Mouse (Mus musculus): Measurements from ENCODE around the gene Cdk2ap1. TPM values are rescaled to one million over a fixed set of nuclear protein-coding genes. Genes with fewer than 3 reads are reported as not detected.
"Not testable (repeated sequence)": the region's sequence is repeated elsewhere in the genome, so short reads cannot be mapped to it uniquely, and the experiment has no call there.

Gene Cdk2ap1
- total RNA-seq, 2 experiments from 2014 or later: 153 to 174 TPM

DNA sequence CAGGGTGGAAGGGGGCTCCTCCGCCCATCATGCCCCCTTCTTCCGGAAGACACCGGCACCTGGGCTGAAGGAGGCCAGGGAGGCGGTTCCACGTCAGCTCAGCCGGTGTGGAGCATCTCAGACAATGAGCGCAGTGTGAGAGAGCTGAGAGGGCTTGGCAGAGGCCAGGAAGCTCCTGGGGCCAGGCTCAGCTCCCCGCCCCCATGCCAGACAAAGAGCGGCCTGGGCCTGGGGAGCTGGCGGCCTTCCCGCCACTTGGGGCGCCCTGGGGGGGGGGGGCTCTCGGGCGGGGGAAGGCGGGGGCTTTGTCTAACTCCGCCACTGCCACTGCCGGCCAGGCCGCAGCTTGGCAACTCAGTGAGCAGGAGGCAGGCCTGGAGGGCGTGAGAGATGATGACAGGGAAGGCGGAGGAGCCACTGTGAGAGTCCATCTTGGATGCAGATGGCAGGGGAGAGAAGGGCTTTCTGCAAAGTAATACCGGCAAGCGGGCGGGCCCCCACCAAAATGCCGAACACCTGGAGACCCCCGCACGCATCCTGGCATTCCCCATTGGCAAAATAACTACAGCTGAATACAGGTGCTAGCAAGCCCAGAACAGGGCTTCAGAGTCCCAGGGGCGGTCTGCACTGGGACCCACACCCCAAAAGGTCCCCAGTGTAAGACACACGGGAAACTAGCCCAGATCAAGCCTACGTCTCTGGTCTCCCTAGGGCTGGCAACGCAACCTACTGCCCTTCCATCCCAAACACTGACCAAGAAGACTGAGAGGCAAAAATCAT is 10.6 kb downstream of the Cdk2ap1 start:
- DNase-seq (ENCODE audit: low spot score in 2 of 2): peak; percentile 67 to 68

DNA sequence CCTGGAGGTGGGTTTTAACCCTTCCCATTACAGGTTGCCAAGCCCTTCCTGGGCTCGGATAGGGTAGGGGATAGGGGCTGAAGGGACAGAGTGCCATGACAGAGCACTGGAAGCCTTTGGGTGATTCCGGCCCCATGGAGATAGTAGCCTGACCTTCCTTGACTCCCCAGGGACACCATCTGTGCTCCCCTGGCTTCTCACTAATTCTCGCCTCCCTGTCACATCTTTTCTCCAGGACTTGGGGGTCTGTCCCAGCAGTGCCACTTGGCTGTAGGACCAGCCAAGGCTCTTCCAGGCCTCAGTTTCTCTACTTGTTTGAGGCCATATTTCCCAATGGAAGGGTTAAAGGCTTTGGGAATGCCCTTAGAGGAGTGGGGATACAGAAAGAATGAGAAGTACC is 11.3 kb downstream of the Cdk2ap1 start:
- DNase-seq (ENCODE audit: low spot score in 2 of 2): no peak

DNA sequence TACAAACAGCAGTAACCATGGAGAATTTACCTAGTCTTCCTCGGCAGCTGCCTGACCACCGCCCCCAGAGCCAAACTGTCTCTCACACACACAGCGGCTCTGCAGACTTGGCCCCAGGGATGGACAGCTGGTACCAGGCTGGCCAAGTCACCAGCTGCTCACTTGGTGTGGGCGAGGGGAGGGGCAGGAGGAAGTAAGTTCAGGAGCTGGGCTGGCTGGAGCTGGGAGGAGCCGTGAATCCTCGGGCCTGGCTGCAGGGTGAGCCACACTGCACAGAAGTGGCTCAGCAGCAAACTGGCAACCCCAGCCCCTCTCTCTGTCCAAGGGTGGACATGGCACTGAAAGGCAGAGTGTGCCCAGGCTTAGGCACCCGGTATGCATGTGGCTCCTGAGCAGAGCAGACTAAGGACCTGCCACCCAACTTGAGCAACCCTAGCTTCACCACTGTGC is 11.7 kb downstream of the Cdk2ap1 start:
- peak; percentile 54 to 64 for DNase-seq (ENCODE audit: low spot score in 2 of 2)

DNA sequence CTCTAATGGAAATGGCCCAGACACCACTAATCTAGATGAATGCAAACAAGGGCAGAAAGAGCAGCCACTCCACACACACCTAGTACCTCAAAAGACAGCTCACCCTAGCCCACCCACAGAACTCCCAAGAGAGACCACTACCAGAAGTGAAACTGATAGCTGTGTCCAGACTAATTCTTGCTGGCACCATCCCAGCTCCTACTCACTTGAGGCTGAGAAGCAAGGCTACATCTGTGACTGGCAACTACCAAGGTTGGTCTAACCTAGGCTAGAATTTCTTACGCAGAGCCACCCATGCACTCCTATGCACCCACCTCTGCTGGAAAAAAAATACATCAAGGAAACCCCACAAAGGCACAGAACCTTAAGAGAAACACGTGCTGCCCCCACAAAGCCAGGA is 12.5 kb downstream of the Cdk2ap1 start:
- no peak for DNase-seq (ENCODE audit: low spot score in 2 of 2)

DNA sequence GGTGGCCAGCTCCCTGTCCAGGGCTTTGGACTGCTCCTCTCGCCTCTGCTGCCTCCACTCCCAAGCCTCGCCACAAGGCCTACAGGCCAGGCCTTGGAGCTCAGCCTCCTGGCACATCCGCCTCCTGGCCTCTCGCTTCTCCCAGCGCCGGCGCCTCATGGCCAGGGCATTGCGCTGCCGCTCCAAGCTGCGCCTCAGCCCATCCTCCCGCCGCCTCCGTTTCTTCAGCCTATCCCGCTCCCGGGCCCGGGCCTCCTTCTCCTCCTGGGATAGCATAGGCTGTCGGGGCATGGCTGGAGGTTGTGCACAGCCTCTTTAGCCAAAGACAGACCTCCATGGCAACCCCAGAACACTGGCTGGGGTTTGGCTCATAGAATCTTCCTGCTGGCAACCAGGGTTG is 13.7 kb downstream of the Cdk2ap1 start:
- no peak for DNase-seq (ENCODE audit: low spot score in 2 of 2)

DNA sequence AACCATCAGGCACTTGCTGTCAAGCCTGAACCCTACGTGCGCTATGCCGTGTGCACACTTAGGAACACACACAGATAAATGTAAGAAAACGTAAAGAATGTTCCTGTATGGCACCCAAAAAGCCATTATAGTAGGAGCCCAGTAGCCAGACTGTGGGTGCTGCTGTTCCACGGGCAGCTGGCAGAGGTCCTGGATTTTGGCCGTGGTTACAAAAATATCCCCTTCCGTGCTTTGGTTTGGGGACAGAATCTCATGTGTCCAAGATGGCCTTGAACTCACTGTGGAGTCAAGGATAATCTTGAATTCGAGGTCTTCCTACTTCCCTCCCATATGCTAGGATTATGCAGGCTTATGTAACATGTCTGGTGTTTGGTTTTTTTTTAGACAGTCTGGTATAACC is 20.0 kb downstream of the Cdk2ap1 start:
- DNase-seq (ENCODE audit: low spot score in 2 of 2): no peak

DNA sequence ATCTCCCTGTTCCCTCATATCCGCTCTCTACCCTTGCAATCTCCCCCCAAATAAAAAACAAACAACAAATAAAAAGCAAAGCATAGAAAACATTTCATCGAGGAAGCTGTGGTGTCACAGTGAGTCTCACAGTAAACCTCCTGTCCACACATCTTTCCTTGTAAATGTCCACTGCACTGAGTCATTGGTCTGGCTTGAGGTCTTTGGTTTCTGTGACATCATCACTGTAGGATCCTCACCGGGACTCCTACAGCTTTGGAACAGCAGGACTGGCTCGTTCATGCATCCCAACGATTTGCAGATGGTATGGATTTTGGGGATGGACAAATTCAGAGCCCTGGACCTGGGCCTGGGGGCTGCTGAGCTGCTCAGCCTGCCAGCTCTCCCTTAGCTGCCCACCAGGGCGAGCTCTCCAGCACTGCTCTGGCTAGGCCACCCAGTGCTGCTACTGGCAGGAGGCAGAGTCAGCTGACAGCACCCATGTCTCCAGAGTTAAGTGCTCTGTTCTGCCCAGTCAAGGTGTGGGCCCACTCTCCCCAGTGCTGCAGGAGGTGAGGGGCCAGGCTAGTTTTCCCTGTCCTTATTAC is 21.0 kb downstream of the Cdk2ap1 start:
- not testable (repeated sequence) for DNase-seq (ENCODE audit: low spot score in 2 of 2)

DNA sequence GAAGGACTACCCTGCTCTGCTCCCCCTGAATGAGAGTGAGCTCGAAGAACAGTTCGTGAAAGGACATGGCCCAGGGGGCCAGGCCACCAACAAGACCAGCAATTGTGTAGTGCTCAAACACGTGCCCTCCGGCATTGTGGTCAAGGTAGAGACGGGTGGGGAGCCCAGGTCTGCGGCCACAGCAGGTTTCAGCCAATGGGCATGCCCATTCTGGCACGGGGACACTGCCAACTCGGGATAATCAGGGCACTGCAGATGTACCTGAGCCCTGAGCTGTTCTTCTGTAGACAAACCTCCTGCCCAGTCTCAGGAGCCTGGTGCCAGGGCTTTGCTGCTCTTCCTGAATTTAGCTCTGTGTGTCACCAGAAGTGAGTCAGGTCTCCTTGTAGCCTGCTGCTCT is 24.1 kb downstream of the Cdk2ap1 start:
- DNase-seq (ENCODE audit: low spot score in 2 of 2): no peak

DNA sequence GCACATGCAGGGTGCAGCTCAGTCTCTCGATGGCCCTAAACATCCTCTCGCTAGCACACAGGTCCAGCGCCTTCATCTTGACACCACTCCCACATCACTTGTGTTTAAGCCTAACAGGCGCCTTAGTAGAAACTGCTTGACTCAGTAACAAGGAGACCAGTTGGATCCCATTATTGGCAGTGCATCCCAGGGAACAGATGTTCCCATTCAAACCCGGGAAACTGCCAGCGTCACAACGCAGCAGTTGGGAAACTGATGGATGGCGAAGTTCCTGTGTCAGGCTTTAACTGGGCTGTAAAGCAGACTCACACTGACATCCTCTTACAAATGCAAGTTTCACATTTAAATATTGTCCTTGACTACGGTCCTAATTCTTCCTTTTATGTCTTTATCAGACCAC is 25.0 kb downstream of the Cdk2ap1 start:
- no peak for DNase-seq (ENCODE audit: low spot score in 2 of 2)

DNA sequence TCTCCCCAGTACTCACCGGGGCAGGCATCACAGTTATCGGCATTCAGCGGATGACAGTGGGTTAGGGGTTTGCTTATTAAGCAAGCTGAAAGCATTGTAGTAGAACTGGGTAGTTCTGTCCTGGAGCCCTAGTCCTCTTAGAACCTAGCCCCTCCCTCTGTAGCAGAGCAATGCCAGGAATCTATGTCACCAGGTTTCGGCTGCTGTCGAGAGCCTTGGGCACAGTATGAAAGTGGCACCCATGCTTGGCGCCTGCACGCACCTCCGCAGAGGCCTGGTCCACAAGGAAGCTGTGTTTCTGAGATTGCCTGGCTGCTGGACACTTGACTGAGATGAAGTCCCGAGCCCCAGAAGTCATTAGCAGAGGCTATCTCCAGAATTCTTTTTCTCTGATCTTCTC is 25.8 kb downstream of the Cdk2ap1 start:
- no peak for DNase-seq (ENCODE audit: low spot score in 2 of 2)

DNA sequence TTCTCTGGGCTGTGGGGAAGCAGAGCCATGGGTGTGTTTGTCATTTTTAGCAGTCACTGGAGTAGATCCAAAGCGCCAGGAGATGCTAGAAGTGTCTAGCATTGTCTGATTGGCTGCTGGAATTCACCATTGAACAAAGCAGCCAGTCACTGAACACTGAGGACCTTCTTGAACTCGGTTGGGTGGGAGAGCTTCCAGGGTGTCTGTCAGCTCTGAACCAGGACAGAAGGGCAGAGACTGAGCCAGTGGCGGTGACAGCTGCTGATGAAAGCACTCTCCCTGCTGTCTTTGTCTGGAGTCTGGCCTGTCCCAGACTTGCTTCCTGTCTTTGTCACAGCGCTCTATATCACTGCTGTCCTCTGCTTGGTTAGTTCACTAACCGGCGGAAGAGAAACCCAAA is 28.5 kb downstream of the Cdk2ap1 start:
- no peak for DNase-seq (ENCODE audit: low spot score in 2 of 2)

DNA sequence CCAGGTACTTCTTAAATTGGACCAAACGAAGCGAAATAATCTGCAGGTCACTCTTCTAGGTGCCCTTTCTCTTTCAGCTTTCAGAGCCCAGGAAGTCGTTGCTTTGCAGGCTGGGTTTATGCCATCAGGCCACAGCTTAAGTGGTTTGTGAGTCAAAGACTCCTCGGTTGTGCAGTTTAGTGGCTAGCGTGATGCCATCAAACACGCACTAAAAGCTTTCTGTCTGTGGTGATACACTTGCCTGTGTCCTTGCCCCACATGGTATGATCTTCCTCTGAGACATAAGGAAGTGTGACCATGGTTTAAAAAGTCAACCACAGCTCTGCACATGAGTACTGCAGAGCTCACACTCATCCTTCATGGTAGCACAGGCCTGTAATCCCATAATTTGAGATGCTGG is 32.8 kb downstream of the Cdk2ap1 start:
- no peak for DNase-seq (ENCODE audit: low spot score in 2 of 2)

DNA sequence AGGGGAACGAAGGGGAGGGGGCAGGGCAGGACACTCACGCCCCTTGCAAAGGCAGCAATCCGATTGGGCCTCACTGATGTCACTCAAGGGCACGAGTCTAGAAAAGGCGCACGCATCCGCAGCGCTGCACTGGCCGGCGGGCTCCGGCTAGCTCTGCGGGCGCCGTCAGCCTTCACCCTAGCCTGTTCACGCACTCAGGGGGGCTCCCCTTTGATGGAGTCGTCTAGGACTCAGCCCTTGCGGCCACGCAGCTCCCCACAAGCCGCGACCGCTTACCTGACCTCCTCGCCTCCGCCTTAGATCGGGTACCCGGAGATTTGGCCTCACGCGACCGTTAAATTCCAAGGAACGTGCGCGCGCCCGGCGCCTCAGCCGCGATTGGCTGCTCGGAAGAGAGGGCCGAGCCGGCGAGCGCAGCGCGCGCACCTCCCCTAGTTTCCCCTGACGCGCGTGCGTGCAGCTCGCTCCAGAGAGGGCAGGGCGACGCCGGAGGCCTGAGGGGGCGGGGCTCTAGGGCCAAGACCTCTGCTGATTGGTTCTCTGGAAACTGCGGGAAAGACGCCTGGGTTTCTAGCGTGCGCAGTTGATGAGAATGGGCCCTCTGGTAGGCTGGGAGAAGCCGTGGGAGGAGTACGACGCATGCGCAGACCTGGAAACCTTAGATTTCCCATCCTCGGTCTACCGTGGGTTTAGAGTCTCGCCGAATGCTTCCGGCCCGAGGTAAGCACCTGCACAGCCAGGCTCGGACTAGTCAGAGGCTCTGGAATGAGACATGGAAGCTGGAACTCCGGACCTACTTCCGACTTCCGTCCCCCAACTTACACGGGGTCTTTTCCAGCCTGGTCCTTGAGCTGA is 35.1 kb downstream of the Cdk2ap1 start, which contains the start of the genes Mphosph9 and 2810006K23Rik:
Gene Mphosph9, minus strand, starts transcription at position 463 of the 855 bp plus-strand sequence.
Gene 2810006K23Rik, plus strand, starts transcription at position 580 of the 855 bp plus-strand sequence.
- peak; percentile 97 to 98 for DNase-seq (ENCODE audit: low spot score in 2 of 2)

DNA sequence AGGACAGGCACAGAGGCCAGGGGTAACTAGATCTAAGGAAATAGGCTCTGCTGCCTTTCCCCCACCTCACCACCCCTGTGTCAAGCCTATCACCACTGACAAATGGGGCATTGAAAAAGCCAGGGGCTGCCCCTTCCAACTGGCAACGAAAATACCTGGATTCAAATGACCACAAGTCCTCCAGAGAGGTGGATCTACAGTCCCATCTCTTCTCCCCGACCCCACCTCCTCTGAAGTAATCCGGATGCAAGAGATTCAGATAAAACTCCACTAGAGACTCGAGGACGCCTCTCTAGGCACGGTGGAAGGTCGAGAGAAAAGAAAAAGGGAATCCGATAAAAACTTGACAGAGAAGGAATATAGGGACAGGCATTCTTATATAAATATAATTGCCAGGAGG is 36.1 kb downstream of the Cdk2ap1 start:
- DNase-seq (ENCODE audit: low spot score in 2 of 2): no peak

DNA sequence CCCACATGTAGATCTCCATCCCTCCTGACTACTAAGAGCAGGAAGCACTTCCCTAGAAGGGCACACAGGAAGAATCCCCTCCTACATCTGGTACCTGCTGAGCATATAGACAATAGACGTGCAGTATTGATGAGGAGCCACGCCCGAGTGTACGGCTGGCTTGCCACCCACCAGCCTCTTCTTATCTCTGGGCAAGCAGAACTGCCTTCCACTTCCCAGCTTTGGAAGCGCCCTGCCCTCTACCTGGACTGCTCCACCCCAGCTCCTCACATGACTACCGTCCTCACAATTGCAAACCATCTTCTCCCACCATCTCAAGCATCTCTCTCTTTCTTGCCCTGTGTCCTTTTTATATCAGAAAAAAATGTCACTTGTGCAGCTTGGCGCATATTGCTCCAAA is 45.2 kb downstream of the Cdk2ap1 start:
- DNase-seq (ENCODE audit: low spot score in 2 of 2): no peak

DNA sequence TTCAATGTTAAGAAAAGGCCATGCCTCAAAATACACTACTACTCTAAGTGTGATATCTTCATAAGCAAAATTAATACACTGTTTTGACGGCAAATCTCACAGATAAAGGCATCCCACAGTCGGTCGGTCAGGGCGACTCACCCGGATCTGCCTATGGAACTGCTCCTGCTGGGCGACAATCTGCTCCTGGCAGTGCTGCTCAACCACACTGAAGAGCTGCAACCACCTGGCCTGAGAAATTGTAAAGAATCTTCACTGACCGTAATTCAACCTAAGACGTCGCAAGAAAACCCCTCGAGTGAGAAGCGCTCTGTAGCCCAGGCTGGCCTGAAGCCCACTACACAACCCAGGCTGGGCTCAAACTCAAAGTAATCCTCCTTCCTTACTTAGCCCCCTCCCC is 46.9 kb downstream of the Cdk2ap1 start:
- DNase-seq (ENCODE audit: low spot score in 2 of 2): no peak

DNA sequence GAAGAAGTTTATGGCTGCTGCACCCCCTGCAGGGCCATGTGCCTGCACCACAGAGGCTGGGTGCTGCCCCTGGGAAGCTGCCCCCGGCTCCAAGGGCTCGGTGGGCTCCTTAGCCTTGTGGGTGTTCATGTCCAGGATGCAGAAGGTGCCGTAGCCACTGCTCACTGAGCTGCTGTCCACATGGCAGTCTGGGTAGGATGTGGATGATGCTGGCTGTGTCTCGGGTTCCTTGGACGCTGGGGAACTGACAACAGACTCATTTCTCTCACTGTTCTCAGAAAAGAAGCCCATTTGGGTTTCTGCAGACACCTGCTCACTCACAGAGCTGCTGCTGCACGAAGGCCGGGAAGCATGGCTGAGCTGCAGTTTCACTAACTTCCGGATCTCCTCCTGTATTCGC is 47.4 kb downstream of the Cdk2ap1 start:
- no peak for DNase-seq (ENCODE audit: low spot score in 2 of 2)

DNA sequence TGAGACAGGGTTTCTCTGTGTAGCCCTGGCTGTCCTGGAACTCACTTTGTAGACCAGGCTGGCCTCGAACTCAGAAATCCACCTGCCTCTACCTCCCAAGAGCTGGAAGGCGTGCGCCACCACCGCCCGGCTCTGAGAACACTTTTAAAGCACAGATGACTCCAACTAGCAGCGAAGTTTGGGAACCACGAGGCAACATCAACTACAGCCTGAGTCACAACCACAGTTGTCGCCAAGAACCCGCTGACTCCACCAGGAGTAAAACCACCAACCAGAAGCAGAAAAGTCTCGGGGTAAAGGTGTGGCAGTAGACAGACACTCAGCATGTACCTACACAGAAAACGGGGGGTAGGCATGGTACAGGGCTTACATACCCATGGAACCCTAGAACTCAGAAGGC is 52.8 kb downstream of the Cdk2ap1 start:
- DNase-seq (ENCODE audit: low spot score in 2 of 2): no peak

DNA sequence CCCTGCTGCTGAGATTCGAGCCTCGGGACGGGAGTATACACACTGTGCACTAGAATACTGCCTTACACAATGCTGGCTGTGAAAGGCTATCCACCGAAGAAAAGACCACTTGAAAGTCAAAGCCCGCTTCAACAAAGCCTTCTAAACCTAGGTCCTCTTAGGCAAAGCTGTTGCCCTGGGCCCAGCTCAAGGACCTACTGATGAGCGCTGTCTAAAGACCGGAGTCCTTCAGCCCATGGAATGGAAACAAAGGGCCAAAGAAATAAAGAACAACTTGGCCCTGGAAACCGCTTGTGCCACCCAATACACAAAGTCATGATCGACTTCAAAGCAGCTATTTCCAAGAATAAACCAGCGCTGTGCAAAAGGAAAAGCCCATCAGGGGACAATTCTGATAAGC is 53.7 kb downstream of the Cdk2ap1 start:
- DNase-seq (ENCODE audit: low spot score in 2 of 2): no peak

DNA sequence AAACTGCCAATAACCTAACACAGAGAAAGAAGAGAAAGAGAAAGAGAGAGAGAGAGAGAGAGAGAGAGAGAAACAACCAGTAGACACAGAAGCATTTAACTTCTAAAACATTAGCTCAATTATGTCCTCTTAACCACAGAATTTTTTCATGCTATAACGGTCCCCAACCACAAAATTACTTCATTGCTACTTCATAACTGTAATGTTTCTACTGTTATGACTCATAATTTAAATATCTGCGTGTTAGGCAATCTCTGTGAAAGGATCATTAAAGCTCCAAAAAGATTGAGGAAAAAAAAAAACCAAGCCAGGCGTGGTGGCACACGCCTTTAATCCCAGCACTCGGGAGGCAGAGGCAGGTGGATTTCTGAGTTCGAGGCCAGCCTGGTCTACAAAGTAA is 60.0 kb downstream of the Cdk2ap1 start:
- DNase-seq (ENCODE audit: low spot score in 2 of 2): not testable (repeated sequence)

DNA sequence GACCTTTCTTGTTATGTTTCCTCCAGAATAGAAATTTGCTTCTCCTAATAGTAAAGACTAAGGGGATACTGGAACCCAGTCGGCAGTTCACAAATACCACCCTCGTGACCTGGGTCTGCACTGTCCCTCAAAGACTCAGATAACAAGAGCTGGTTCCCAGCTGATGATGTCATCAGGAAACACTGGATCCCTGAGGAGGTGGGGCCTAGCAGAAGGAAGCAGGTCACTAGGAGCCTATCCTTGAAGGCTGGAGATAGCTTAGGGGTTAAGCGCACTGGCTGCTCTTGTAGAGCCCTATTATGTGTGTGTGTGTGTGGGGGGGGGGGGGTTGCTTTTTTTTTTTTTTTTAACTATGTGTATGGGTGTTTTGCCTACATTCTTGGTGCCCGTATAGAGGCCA is 62.8 kb downstream of the Cdk2ap1 start:
- no peak for DNase-seq (ENCODE audit: low spot score in 2 of 2)

DNA sequence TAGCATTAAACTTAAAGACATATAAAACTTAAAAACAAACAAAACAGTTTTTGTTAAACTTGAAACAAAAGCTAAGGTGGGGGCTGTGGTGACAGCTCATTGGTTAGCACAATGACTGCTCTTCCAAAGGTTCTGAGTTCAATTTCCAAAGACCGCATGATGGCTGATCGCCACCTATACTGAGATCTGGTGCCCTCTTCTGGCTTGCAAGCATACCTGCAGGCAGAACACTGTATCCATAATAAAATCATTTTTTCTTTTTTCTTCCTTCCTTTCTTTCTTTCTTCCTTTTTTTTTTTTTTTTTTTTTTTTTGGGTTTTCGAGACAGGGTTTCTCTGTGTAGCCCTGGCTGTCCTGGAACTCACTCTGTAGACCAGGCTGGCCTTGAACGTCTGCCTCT is 63.6 kb downstream of the Cdk2ap1 start:
- DNase-seq (ENCODE audit: low spot score in 2 of 2): not testable (repeated sequence)

Measured in adrenal gland, adult 18-20 months (tissue).